Mouse (Mus musculus): ENCODE results near the gene Nrtn.

- TF ChIP-seq CTCF (IDR thresholded peaks at IDR 0.05; ENCODE audit: control insufficient read depth, insufficient read depth, insufficient replicate concordance, low read depth, low read length), result no peak
- TF ChIP-seq POLR2A (IDR thresholded peaks at IDR 0.05; ENCODE audit: control insufficient read depth, low read depth, low read length), result no peak
Measured at GRCm38 (mm10) chr17:56767531-56768135, 10.3 kb upstream of the Nrtn start.

Measured in testis, adult 2 months (tissue).